ENCODE assay signal across 22 mouse cellular contexts in genomic region chr13:10943877-10944276, GRCm38 (mm10).
A peak's percentile ranks its signal among the peaks of the same experiment; 100 is the strongest.
DNase-seq lines count a peak whose midpoint lies in the region; ATAC-seq lines count a peak whose summit lies in the region.
"Had no signal": no experiment of that assay in that cellular context is flagged by ENCODE, and none has a peak within 500 bp of the region (broad histone marks: within the 10 kb centered on the region; RNA-seq: fewer than 3 reads in every experiment).

No protein-coding gene starts in this region.

- no peaks in the 10 kb centered on the region for H3K36me3 ChIP-seq in forebrain, embryonic 13.5 days (ENCODE audit: poor library complexity, severe bottlenecking)
- H3K36me3 ChIP-seq: embryonic facial prominence, embryonic 13.5 days; G1E; limb, embryonic 12.5 days; lung, embryonic 15.5 days; neural tube, embryonic 13.5 days had no signal

- peaks cover 10% of the 10 kb centered on the region; the same call in 1 of the 2 replicates for H3K4me1 ChIP-seq in forebrain, embryonic 13.5 days
- H3K4me1 ChIP-seq: embryonic facial prominence, embryonic 13.5 days; limb, embryonic 12.5 days; lung, embryonic 15.5 days; neural tube, embryonic 13.5 days had no signal

- no peaks in the 10 kb centered on the region for H3K27me3 ChIP-seq in forebrain, embryonic 13.5 days
- H3K27me3 ChIP-seq: embryonic facial prominence, embryonic 13.5 days; limb, embryonic 12.5 days; lung, embryonic 15.5 days; neural tube, embryonic 13.5 days had no signal

- no peak overlapping the region for H3K4me2 ChIP-seq in forebrain, embryonic 13.5 days
- H3K4me2 ChIP-seq: embryonic facial prominence, embryonic 13.5 days; limb, embryonic 12.5 days; liver, embryonic 11.5 days; lung, embryonic 15.5 days; midbrain, embryonic 11.5 days; neural tube, embryonic 13.5 days had no signal

- no peak overlapping the region for H3K4me3 ChIP-seq in forebrain, embryonic 13.5 days
- H3K4me3 ChIP-seq: embryonic facial prominence, embryonic 13.5 days; limb, embryonic 12.5 days; lung, embryonic 15.5 days; neural tube, embryonic 13.5 days had no signal

- no peak overlapping the region for H3K27ac ChIP-seq in forebrain, embryonic 13.5 days
- H3K27ac ChIP-seq: embryonic facial prominence, embryonic 13.5 days; limb, embryonic 12.5 days; lung, embryonic 15.5 days; neural tube, embryonic 13.5 days had no signal

- peak; percentile 48 to 64 for DNase-seq in cerebellum, postnatal 14 days
- no peak for DNase-seq in cerebellum, adult 18-20 months
- peak; percentile 19 for DNase-seq in left cerebral cortex, postnatal 4 days
- no peak for DNase-seq in left cerebral cortex, postnatal 10 days (ENCODE audit: extremely low spot score in 1 of 2, low spot score in 2 of 2)
- no peak for DNase-seq in urinary bladder, postnatal 36 days (ENCODE audit: low spot score in 2 of 2)
- no peak for DNase-seq in frontal cortex, postnatal 25 days (ENCODE audit: low spot score in 2 of 2)
- DNase-seq: adrenal gland, adult 8-10 months; gastrocnemius, postnatal 14 days; heart, postnatal 14 days; kidney, adult 9 months; kidney, postnatal 10 days; right cerebral cortex, postnatal 14 days; thymus, postnatal 14 days had no signal

- intact Hi-C loops in left cerebral cortex, postnatal 4 days (cut with DNase I): no loop called here
- intact Hi-C loops in left cerebral cortex, postnatal 10 days (cut with DNase I): loop anchor here (10.0 kb wide), 1 partner anchor 621 kb away; no protein-coding TSS in a partner anchor

- H3K9ac ChIP-seq in forebrain, embryonic 13.5 days: no peak overlapping the region
- H3K9ac ChIP-seq: embryonic facial prominence, embryonic 13.5 days; limb, embryonic 12.5 days; lung, embryonic 15.5 days; neural tube, embryonic 13.5 days had no signal

- 57% methylated on average over 4 of the region's 4 CpGs for WGBS in forebrain, embryonic 13.5 days

- ATAC-seq in forebrain, embryonic 13.5 days: peak; percentile 59
- ATAC-seq: intestine, postnatal 0 days had no signal

- H3K9me3 ChIP-seq in forebrain, embryonic 13.5 days (replicated peaks): no peaks in the 10 kb centered on the region
- H3K9me3 ChIP-seq: embryonic facial prominence, embryonic 13.5 days; G1E; limb, embryonic 12.5 days; lung, embryonic 15.5 days; neural tube, embryonic 13.5 days had no signal

Comparison
In these comparisons a context has a peak if more than half of its experiments do, and no peak if none do; other contexts are left out.
1. DNase-seq: peak in cerebellum, postnatal 14 days (2 of 2) and left cerebral cortex, postnatal 4 days (single experiment); none in cerebellum, adult 18-20 months (0 of 2), left cerebral cortex, postnatal 10 days (0 of 2), urinary bladder, postnatal 36 days (0 of 2) and frontal cortex, postnatal 25 days (0 of 2).